Mouse (Mus musculus) cerebellum, postnatal 10 days (tissue): ENCODE results near the gene Birc7.

ENCODE experiments used
- DNase-seq, 2 experiments: peaks; one replicate each; pipeline ENCODE4 v3.0.0; 2021; ENCODE audit warnings: mixed read lengths in 2 of 2

Birc7 gene

GRCm38 (mm10) chr2:180981133-180981532 is 52.3 kb downstream of the Birc7 start:
- DNase-seq: no peak
